Mouse (Mus musculus) brain, adult 2 months (tissue): ENCODE data around the gene Gm8677.
"Not testable (repeated sequence)": the region's sequence is repeated elsewhere in the genome, so short reads cannot be mapped to it uniquely, and the experiment has no call there.

Experiments
- DNase-seq: peaks from one replicate; pipeline ENCODE4 v3.0.0; 2011; ENCODE audit warnings: low read depth, low spot score

Gene Gm8677

DNA sequence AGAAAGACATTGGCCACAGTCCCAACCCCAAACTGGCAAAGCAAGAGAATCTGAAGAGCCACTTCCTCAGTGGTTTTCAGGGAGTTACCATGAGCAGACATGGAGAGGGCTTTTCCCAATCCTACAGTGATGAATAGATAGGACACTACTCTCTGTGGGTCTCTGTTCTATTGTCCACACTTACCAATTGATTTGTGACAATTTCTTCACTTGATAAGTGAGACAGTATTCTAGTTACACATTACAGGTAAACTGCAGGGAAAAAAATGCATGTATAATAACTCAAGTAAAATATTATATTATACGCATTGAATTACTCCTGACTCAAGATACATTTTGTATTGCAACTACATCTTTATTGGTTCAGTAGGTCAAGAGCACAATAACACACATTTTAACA is at the start of gene Gm8677:
TSS of gene Gm8677 (minus strand) at position 101 of the 400 bp plus-strand sequence.
- not testable (repeated sequence) for DNase-seq

DNA sequence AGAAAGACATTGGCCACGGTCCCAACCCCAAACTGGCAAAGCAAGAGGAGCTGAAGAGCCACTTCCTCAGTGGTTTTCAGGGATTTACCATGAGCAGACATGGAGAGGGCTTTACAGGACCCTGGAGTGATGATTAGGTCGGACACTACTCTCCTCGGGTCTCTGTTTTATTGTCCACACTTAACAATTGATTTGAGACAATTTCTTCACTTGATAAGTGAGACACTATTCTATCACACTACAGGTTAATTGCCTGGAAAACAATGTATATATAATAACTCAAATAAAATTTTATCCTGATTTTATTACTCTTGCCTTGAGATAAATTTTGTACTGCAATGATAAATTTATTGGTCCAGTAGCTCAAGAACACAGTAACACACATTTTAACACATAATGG is 30.6 kb upstream of the Gm8677 start, which contains the start of gene Gm4201:
TSS of gene Gm4201 (minus strand) at position 101 of the 400 bp plus-strand sequence.
- DNase-seq = not testable (repeated sequence)

DNA sequence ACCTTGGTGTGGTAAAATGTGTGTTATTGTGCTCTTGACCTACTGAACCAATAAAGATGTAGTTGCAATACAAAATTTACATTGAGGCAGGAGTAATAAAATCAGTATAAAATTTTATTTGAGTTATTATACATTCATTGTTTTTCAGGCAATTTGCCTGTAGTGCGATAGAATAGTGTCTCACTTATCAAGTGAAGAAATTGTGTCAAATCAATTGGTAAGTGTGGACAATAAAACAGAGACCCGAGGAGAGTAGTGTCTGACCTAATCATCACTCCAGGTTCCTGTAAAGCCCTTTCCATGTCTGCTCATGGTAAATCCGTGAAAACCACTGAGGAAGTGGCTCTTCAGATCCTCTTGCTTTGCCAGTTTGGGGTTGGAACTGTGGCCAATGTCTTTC is 12.0 kb downstream of the Gm8677 start, which contains the start of gene Vmn1r152:
TSS of gene Vmn1r152 (plus strand) at position 301 of the 400 bp plus-strand sequence.
- not testable (repeated sequence) for DNase-seq

DNA sequence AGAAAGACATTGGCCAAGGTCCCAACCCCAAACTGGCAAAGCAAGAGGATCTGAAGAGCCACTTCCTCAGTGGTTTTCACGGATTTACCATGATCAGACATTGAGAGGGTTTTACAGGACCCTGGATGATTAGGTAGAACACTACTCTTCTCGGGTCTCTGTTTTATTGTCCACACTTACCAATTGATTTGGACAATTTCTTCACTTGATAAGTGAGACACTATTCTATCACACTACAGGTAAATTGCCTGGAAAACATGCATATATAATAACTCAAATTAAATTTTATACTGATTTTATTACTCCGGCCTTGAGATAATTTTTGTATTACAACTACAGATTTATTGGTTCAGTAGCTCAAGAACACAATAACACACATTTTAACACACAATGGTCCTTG is 35.1 kb downstream of the Gm8677 start, which contains the start of gene Vmn1r151:
TSS of gene Vmn1r151 (minus strand) at position 101 of the 400 bp plus-strand sequence.
- DNase-seq = not testable (repeated sequence)
